Mouse (Mus musculus) lung, postnatal 0 days (tissue): ENCODE measurements at regions not wholly inside any gene's neighbourhood (a gene's known extent, or its start where the extent isn't known, plus 50 kb on each side); places are given as distances from the start of the nearest gene placed in this dataset.

Experiments used
- ATAC-seq: fragments of 200-750 bp; cut with Nextera tagmentation; 2 replicates; pipeline ENCODE4 v1.8.0; 2017; ENCODE audit warnings: moderate library complexity
- DNase-seq: peaks from one replicate; pipeline ENCODE4 v3.0.0-alpha.2; 2016; ENCODE audit warnings: low spot score
- H3K27ac ChIP-seq: fragments of 300-500 bp; sonication (generic); 2 replicates; pipeline ENCODE4 v1.5.1; 2014; ENCODE audit warnings: antibody characterized with exemption, mild to moderate bottlenecking, low read length, mixed read lengths
- H3K27me3 ChIP-seq: fragments of 300-500 bp; sonication (generic); replicated peaks from 2 replicates; pipeline ENCODE4 v1.6.1; 2014; ENCODE audit warnings: low read length, mixed read lengths; ENCODE audit not compliant: insufficient read depth
- H3K36me3 ChIP-seq: fragments of 300-500 bp; sonication (generic); 2 replicates; pipeline ENCODE4 v1.6.1; 2014; ENCODE audit warnings: low read length, mixed read lengths; ENCODE audit not compliant: insufficient read depth
- H3K4me1 ChIP-seq: fragments of 300-500 bp; sonication (generic); 2 replicates; pipeline ENCODE4 v1.6.1; 2014; ENCODE audit warnings: antibody characterized with exemption, low read depth, low read length, mixed read lengths; ENCODE audit not compliant: insufficient read depth
- H3K4me2 ChIP-seq: fragments of 300-500 bp; sonication (generic); replicated peaks from 2 replicates; pipeline ENCODE4 v1.6.1; 2014; ENCODE audit warnings: low read depth, mild to moderate bottlenecking, low read length, moderate library complexity, mixed read lengths
- H3K4me3 ChIP-seq: fragments of 300-500 bp; sonication (generic); 2 replicates; pipeline ENCODE4 v1.5.1; 2014; ENCODE audit warnings: low read depth, low read length
- H3K9ac ChIP-seq: fragments of 300-500 bp; sonication (generic); replicated peaks from 2 replicates; pipeline ENCODE4 v1.6.1; 2014; ENCODE audit warnings: low read depth, mild to moderate bottlenecking
- H3K9me3 ChIP-seq: fragments of 300-500 bp; sonication (generic); 2 replicates; pipeline ENCODE4 v1.6.1; 2016; ENCODE audit warnings: low read length, mixed read lengths
- CTCF ChIP-seq: IDR thresholded peaks from 2 replicates; pipeline ENCODE4 v1.5.1; 2016; ENCODE audit warnings: antibody characterized with exemption, mild to moderate bottlenecking
- EP300 ChIP-seq: IDR thresholded peaks from 2 replicates; pipeline ENCODE4 v1.6.1; 2016; ENCODE audit warnings: antibody characterized with exemption, mild to moderate bottlenecking, control low read depth
- WGBS: fragments of 180-500 bp; shearing (Covaris S2); extraction: QIAGEN DNeasy Blood & Tissue Kit; methylation state at CpG from one replicate; pipeline ENCODE4 v1.1.7; 2014; 5-methylcytosine and 5-hydroxymethylcytosine counted together

DNA sequence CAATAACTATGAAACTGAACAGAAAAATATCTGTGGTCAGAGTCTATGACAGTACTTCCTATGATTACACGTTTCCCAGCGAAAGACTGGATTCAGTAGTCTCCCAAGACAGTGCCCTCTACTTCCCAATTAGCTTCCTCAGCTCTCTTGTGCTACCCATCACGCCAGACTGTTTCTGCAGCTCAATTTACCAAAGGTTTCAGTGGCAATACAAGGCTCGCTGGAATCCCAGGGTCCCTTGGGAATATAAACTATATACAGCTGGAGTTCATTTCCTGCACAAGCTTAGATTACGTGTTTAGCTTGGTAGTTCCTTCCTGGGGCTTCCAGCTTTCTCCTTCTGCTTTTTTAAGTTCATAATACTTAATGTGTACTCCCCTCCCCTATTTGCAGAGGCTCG, 160.3 kb downstream of the Spry2 start:
- DNase-seq (peak; percentile 35), ATAC-seq (no peak)
- no peaks in the 10 kb centered on the region for H3K36me3 ChIP-seq
- no peak overlapping the region for H3K9ac ChIP-seq
- H3K4me3 ChIP-seq, result no peak overlapping the region
- TF ChIP-seq CTCF (no peak), EP300 (no peak)
- H3K27ac ChIP-seq, result no peak overlapping the region
- no peaks in the 10 kb centered on the region for H3K27me3 ChIP-seq
- H3K4me1 ChIP-seq, result peaks cover 7% of the 10 kb centered on the region; the same call in 1 of the 2 replicates
- no peak overlapping the region for H3K4me2 ChIP-seq
- H3K9me3 ChIP-seq, result no peaks in the 10 kb centered on the region
- WGBS, result 28% methylated on average over 6 of the region's 6 CpGs

DNA sequence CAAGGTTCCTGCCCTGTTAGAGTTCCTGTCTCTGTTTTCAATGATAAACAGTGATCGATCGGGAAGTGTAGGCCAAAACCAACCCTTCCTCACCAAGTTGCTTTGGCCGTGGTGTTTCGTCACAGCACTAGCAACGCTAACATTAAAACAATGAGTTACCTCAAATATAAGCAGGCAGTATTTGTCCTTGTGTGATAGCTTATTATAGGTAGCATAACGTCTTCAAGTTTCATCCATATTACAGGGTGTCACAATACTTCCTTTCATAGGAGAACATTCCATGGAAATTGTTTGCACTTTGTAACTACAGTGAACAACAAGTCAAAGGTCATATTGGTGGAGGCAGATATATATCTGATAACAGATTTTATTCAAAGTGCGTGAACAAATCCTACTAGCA, 162.3 kb downstream of the Spry2 start:
- Histone ChIP-seq H3K4me3 (no peak overlapping the region), H3K9me3 (no peaks in the 10 kb centered on the region), H3K27ac (no peak overlapping the region), H3K36me3 (no peaks in the 10 kb centered on the region), H3K27me3 (no peaks in the 10 kb centered on the region), H3K4me2 (no peak overlapping the region), H3K9ac (no peak overlapping the region), H3K4me1 (no peaks in the 10 kb centered on the region; the same call in 1 of the 2 replicates)
- WGBS, result 69% methylated on average over 7 of the region's 7 CpGs
- DNase-seq (no peak), ATAC-seq (no peak)
- no peak for TF ChIP-seq CTCF
- TF ChIP-seq EP300, result no peak

DNA sequence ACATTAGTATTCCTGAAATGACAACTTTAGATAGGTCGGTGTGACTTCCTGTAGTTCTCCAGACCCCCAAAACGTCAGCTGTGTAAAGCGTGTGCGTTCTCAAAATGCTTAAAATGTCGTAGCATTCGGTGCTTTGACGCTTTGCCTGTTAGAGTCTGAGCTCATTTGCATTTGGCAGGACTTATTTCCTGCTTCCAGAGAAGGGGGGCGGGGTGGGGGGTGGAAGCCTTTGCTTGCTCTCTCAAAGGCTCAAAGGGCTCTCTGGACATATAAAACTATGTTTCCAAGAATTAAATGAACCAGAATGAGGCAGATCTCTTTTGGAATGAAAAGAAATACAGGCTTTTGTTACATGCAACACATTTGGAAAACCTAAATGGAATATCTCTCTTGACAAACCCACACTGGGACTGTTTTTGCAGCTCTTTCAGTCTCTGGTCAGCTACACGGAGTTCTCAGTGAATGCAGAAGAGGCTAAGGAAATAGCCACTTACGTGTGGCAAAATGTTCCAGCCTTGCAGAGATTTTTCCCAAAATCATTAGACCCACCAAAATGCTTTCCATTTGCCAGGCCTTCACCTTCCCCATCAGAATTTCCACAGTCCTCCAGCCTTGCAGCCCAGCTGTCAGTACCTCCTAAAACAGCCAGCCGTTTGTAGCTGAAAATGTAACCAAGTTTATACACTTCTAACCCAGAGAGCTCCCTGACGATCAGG, 163.4 kb downstream of the Spry2 start:
- H3K4me2 ChIP-seq, result peak overlapping the region; percentile 60
- WGBS, result 3% methylated on average over 12 of the region's 12 CpGs
- H3K4me1 ChIP-seq, result no peaks in the 10 kb centered on the region
- H3K4me3 ChIP-seq, result peak overlapping the region; percentile 38
- peak overlapping the region; percentile 89 for H3K27ac ChIP-seq
- no peaks in the 10 kb centered on the region for H3K27me3 ChIP-seq
- H3K9me3 ChIP-seq, result no peaks in the 10 kb centered on the region
- peak; percentile 87 for DNase-seq
- TF ChIP-seq CTCF (no peak), EP300 (peak; percentile 8; the same call in 1 of the 2 replicates)
- 0 out of 2 replicates have a peak overlapping the region, but pooled peaks have one; percentile 17 for H3K9ac ChIP-seq
- no peaks in the 10 kb centered on the region for H3K36me3 ChIP-seq
- ATAC-seq, result peak; percentile 54

DNA sequence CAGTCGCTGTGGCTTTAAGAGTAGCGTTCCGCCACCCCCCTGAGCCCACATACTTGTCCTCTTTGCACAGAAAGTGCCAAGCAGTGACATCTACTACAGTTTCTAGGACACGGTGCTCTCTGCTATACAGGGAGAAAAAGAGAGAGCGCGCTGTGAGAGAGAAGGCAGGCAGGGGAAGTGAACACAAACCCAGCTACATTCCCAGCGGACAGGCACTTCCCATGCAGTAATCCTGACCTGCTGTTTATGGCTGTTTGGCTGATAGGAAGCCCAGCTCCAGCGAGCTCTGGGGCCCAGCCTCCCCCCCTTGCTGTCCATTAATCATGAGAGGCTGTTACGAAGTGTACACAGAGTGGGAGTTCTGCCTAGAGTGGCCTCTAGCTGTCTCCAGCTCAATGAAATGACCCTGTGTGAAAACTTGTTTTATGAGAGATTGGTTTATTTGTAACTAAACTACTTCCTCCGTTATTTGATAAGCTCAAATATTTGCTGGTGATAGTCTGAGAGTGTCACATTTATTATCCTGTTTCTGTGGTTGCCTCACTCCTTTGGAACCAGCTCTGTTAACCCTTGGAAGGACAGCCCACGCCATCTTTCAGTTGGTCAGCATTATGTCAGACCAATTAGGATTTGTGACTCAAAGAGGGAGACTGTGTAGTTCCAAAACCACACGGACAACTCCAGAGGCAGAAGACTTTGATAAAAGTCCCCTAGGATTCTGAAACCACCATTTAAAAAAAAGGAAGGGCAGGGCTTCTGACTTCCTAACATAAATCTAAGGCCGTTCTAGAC, 164.2 kb downstream of the Spry2 start:
- Histone ChIP-seq H3K4me3 (peak overlapping the region; percentile 38), H3K36me3 (no peaks in the 10 kb centered on the region), H3K4me1 (no peaks in the 10 kb centered on the region), H3K4me2 (peak overlapping the region; percentile 60), H3K9ac (peak overlapping the region; percentile 17; the same call in 1 of the 2 replicates), H3K27ac (peak overlapping the region; percentile 89), H3K9me3 (no peaks in the 10 kb centered on the region), H3K27me3 (no peaks in the 10 kb centered on the region)
- TF ChIP-seq EP300 (peak; percentile 82), CTCF (peak; percentile 53)
- peak; percentile 93 for DNase-seq
- peak; percentile 95 for ATAC-seq
- WGBS, result under 1% methylated on average over 13 of the region's 13 CpGs

DNA sequence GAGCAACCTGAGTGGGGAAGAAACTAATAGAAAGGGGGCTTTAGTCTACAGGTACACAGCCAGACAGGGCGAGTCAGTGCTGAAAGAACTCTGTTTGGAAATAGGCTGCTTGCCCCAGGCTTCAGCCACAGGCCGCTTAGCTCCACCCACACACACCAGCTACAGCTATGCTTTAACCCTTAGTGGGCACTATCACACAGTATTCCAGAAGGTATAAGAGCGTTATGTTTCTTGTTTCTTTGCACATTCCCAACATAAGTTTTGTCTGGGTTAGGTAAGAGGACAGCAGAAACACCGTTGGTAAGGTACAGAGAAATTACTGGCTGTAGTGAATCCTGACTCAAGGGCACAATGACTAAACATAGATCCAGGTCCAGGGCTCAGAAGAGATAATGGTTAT, 165.8 kb downstream of the Spry2 start:
- Histone ChIP-seq H3K27ac (peak overlapping the region; percentile 35; the same call in 1 of the 2 replicates), H3K4me2 (no peak overlapping the region), H3K4me3 (no peak overlapping the region), H3K9ac (no peak overlapping the region), H3K9me3 (no peaks in the 10 kb centered on the region), H3K27me3 (no peaks in the 10 kb centered on the region), H3K4me1 (no peaks in the 10 kb centered on the region), H3K36me3 (no peaks in the 10 kb centered on the region)
- no peak for TF ChIP-seq EP300
- TF ChIP-seq CTCF, result no peak
- ATAC-seq, result no peak
- 17% methylated on average over 4 of the region's 4 CpGs for WGBS
- DNase-seq, result peak; percentile 79

DNA sequence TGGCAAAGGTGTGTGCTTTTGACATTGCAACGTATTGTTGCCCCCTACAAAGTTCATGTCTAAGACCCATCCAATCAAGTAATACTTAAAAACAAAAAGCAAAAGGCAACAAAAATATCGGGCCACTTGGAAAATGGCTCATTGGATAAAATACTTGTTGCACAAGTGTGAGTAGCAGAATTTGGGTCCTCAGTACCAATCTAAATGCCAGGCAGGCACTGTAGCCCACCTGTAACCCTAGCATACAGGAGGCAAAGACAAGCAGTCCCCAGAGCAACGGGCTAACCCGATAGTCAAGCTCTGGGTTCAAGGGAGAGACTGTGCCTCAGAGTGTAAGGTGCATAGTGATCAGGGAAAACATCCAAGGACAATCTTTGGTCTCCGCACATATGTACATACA, 167.8 kb downstream of the Spry2 start:
- Histone ChIP-seq H3K4me1 (no peaks in the 10 kb centered on the region), H3K36me3 (no peaks in the 10 kb centered on the region), H3K9me3 (no peaks in the 10 kb centered on the region), H3K27me3 (no peaks in the 10 kb centered on the region), H3K4me2 (no peak overlapping the region), H3K9ac (no peak overlapping the region), H3K4me3 (no peak overlapping the region), H3K27ac (no peak overlapping the region)
- TF ChIP-seq CTCF (no peak), EP300 (no peak)
- 92% methylated on average over 5 of the region's 5 CpGs for WGBS
- ATAC-seq (no peak), DNase-seq (no peak)
